Mouse (Mus musculus): ENCODE results near the gene Prss40. TPM values are rescaled to one million over a fixed set of nuclear protein-coding genes. Genes with fewer than 3 reads are reported as not detected.
"Not testable (repeated sequence)": the region's sequence is repeated elsewhere in the genome, so short reads cannot be mapped to it uniquely, and the experiment has no call there.

The Prss40 gene
- total RNA-seq, 4 experiments from 2014 or later, result not detected

- not testable (repeated sequence) for DNase-seq (ENCODE audit: low spot score in 2 of 2)
Observed at GRCm38 (mm10) chr1:34535043-34535698, 25.6 kb downstream of the Prss40 start, which contains the start of gene Cfc1. TSS of gene Cfc1 (plus strand) at chr1:34535648.

GRCm38 (mm10) chr1:34534574-34534973 is 26.2 kb downstream of the Prss40 start:
- DNase-seq (ENCODE audit: low spot score in 2 of 2), result not testable (repeated sequence)

GRCm38 (mm10) chr1:34523647-34524046 is 37.1 kb downstream of the Prss40 start:
- DNase-seq (ENCODE audit: low spot score in 2 of 2), result no peak

- no peak for DNase-seq (ENCODE audit: low spot score in 2 of 2)
Observed at GRCm38 (mm10) chr1:34522850-34523244, 37.9 kb downstream of the Prss40 start.

GRCm38 (mm10) chr1:34522205-34522849 is 38.4 kb downstream of the Prss40 start:
- DNase-seq (ENCODE audit: low spot score in 2 of 2), result no peak

- DNase-seq (ENCODE audit: low spot score in 2 of 2), result no peak
Observed at GRCm38 (mm10) chr1:34518259-34518658, 42.5 kb downstream of the Prss40 start.

- DNase-seq (ENCODE audit: low spot score in 2 of 2), result not testable (repeated sequence)
Observed at GRCm38 (mm10) chr1:34517797-34518196, 42.9 kb downstream of the Prss40 start.

- DNase-seq (ENCODE audit: low spot score in 2 of 2), result not testable (repeated sequence)
Observed at GRCm38 (mm10) chr1:34517297-34517696, 43.4 kb downstream of the Prss40 start.

GRCm38 (mm10) chr1:34516595-34516994 is 44.1 kb downstream of the Prss40 start:
- DNase-seq (ENCODE audit: low spot score in 2 of 2), result no peak

- no peak for DNase-seq (ENCODE audit: low spot score in 2 of 2)
Observed at GRCm38 (mm10) chr1:34513068-34513467, 47.7 kb downstream of the Prss40 start.

- DNase-seq (ENCODE audit: low spot score in 2 of 2), result no peak
Observed at GRCm38 (mm10) chr1:34511027-34511426, 49.7 kb downstream of the Prss40 start.

GRCm38 (mm10) chr1:34510575-34510981 is 50.2 kb downstream of the Prss40 start:
- DNase-seq (ENCODE audit: low spot score in 2 of 2), result no peak

GRCm38 (mm10) chr1:34507986-34508385 is 52.8 kb downstream of the Prss40 start:
- DNase-seq (ENCODE audit: low spot score in 2 of 2), result no peak

GRCm38 (mm10) chr1:34505970-34506551 is 54.7 kb downstream of the Prss40 start:
- no peak for DNase-seq (ENCODE audit: low spot score in 2 of 2)

- DNase-seq (ENCODE audit: low spot score in 2 of 2), result no peak
Observed at GRCm38 (mm10) chr1:34505307-34505706, 55.4 kb downstream of the Prss40 start.

- DNase-seq (ENCODE audit: low spot score in 2 of 2), result no peak
Observed at GRCm38 (mm10) chr1:34502991-34503390, 57.8 kb downstream of the Prss40 start.

Other genes with a start within 250 kb of the Prss40 start
- gene Ccdc115, start 121.3 kb downstream of the Prss40 start, total RNA-seq (2022), result 10 to 100 TPM; 15.5 to 19.7 (median 17.9) TPM
- 10 to 100 TPM; 29.7 to 36.0 (median 33.1) TPM for gene Imp4, start 121.1 kb downstream of the Prss40 start, total RNA-seq (2022)
- gene Ptpn18, start 101.2 kb downstream of the Prss40 start, total RNA-seq (2022), result 10 to 100 TPM in 2 of 4 experiments, 1 to 10 TPM in 2; 3.4 to 11.1 (median 7.3) TPM
- gene Prss39, start 62.5 kb downstream of the Prss40 start, total RNA-seq (2022), result not detected
- not detected for gene Cfc1, start 25.3 kb downstream of the Prss40 start, total RNA-seq (2022)
- gene Amer3, start 18.7 kb upstream of the Prss40 start, total RNA-seq (2022), result 10 to 100 TPM; 24.4 to 27.5 (median 26.4) TPM

Measured in left cerebral cortex, adult 8-10 months (tissue).